Mouse (Mus musculus) forebrain, embryonic 16.5 days (tissue): ENCODE results near the gene Slc22a4. TPM values are rescaled to one million over a fixed set of nuclear protein-coding genes. Genes with fewer than 3 reads are reported as not detected.

Source experiments
- ATAC-seq: fragments of 200-750 bp; cut with Nextera tagmentation; 2 replicates; pipeline ENCODE4 v1.8.0; 2017; ENCODE audit warnings: mild to moderate bottlenecking, moderate library complexity
- H3K27ac ChIP-seq: fragments of 300-500 bp; sonication (generic); 2 replicates; pipeline ENCODE4 v1.5.1; 2014; ENCODE audit warnings: low read length, control low read depth
- H3K27me3 ChIP-seq: fragments of 300-500 bp; sonication (generic); replicated peaks from 2 replicates; pipeline ENCODE4 v1.6.1; 2014; ENCODE audit warnings: low read length; ENCODE audit not compliant: control insufficient read depth, insufficient read depth
- H3K36me3 ChIP-seq: fragments of 300-500 bp; sonication (generic); 2 replicates; pipeline ENCODE4 v1.6.1; 2014; ENCODE audit not compliant: control insufficient read depth, insufficient read depth
- H3K4me1 ChIP-seq: fragments of 300-500 bp; sonication (generic); replicated peaks from 2 replicates; pipeline ENCODE4 v1.6.1; 2014; ENCODE audit warnings: low read length; ENCODE audit not compliant: control insufficient read depth, insufficient read depth
- H3K4me2 ChIP-seq: fragments of 300-500 bp; sonication (generic); 2 replicates; pipeline ENCODE4 v1.6.1; 2014; ENCODE audit warnings: mild to moderate bottlenecking, low read length, control low read depth
- H3K4me3 ChIP-seq: fragments of 300-500 bp; sonication (generic); replicated peaks from 2 replicates; pipeline ENCODE4 v1.5.1; 2014; ENCODE audit warnings: mild to moderate bottlenecking, low read length, control low read depth
- H3K9ac ChIP-seq: fragments of 300-500 bp; sonication (generic); replicated peaks from 2 replicates; pipeline ENCODE4 v1.6.1; 2014; ENCODE audit warnings: low read depth, low read length, control low read depth
- H3K9me3 ChIP-seq: fragments of 300-500 bp; sonication (generic); 2 replicates; pipeline ENCODE4 v1.6.1; 2016; ENCODE audit warnings: low read length; ENCODE audit not compliant: control insufficient read depth
- WGBS: fragments of 180-500 bp; shearing (Covaris S2); extraction: QIAGEN DNeasy Blood & Tissue Kit; methylation state at CpG from one replicate; pipeline ENCODE4 v1.1.7; 2014; 5-methylcytosine and 5-hydroxymethylcytosine counted together
- polyA plus RNA-seq: library from polyadenylated mRNA; unstranded; fragments of >200 nt; fragmentation: Nextera tagmentation; extraction: Ambion mirVana; gene quantifications from 2 replicates; pipeline ENCODE4 v1.2.1, GENCODE M21; 2015

The Slc22a4 gene
- polyA plus RNA-seq, 1 experiment from 2014 or later = 2.2 TPM

- Histone ChIP-seq H3K4me3 (no peak overlapping the region), H3K27me3 (no peaks in the 10 kb centered on the region), H3K9me3 (no peaks in the 10 kb centered on the region), H3K27ac (no peak overlapping the region), H3K9ac (no peak overlapping the region), H3K36me3 (no peaks in the 10 kb centered on the region), H3K4me1 (peaks cover 33% of the 10 kb centered on the region), H3K4me2 (no peak overlapping the region)
- 91% methylated on average over 5 of the region's 5 CpGs for WGBS
- no peak for ATAC-seq
These were observed 38.5 kb upstream of the Slc22a4 start for GRCm38 (mm10) chr11:54066400-54066799.

- no peaks in the 10 kb centered on the region for H3K9me3 ChIP-seq
- ATAC-seq = no peak
- no peaks in the 10 kb centered on the region for H3K27me3 ChIP-seq
- H3K4me3 ChIP-seq = no peak overlapping the region
- WGBS = 91% methylated on average over 4 of the region's 4 CpGs
- no peaks in the 10 kb centered on the region for H3K36me3 ChIP-seq
- no peak overlapping the region for H3K4me2 ChIP-seq
- no peak overlapping the region for H3K9ac ChIP-seq
- H3K4me1 ChIP-seq = peaks cover 33% of the 10 kb centered on the region
- no peak overlapping the region for H3K27ac ChIP-seq
These were observed 38.0 kb upstream of the Slc22a4 start for GRCm38 (mm10) chr11:54065915-54066178.

GRCm38 (mm10) chr11:54065106-54065914 lies 37.4 kb upstream of the Slc22a4 start:
- no peaks in the 10 kb centered on the region for H3K36me3 ChIP-seq
- 89% methylated on average over 12 of the region's 12 CpGs for WGBS

GRCm38 (mm10) chr11:54064412-54064978 lies 36.6 kb upstream of the Slc22a4 start:
- ATAC-seq = no peak
- Histone ChIP-seq H3K4me1 (peaks cover 42% of the 10 kb centered on the region), H3K9me3 (no peaks in the 10 kb centered on the region), H3K4me2 (no peak overlapping the region), H3K27me3 (no peaks in the 10 kb centered on the region), H3K27ac (no peak overlapping the region), H3K9ac (no peak overlapping the region), H3K36me3 (no peaks in the 10 kb centered on the region), H3K4me3 (no peak overlapping the region)
- 75% methylated on average over 3 of the region's 3 CpGs for WGBS

More at GRCm38 (mm10) chr11:54065106-54065914, 37.4 kb upstream of the Slc22a4 start:
- no peaks in the 10 kb centered on the region for H3K27me3 ChIP-seq
- no peak overlapping the region for H3K4me2 ChIP-seq
- no peak overlapping the region for H3K4me3 ChIP-seq
- no peak overlapping the region for H3K27ac ChIP-seq
- peaks cover 36% of the 10 kb centered on the region for H3K4me1 ChIP-seq
- no peak overlapping the region for H3K9ac ChIP-seq
- no peak for ATAC-seq
- no peaks in the 10 kb centered on the region for H3K9me3 ChIP-seq

GRCm38 (mm10) chr11:54063472-54063775 lies 35.5 kb upstream of the Slc22a4 start:
- WGBS = 88% methylated on average over 10 of the region's 10 CpGs
- no peak overlapping the region for H3K4me3 ChIP-seq
- no peak overlapping the region for H3K9ac ChIP-seq
- no peaks in the 10 kb centered on the region for H3K36me3 ChIP-seq
- H3K27ac ChIP-seq = no peak overlapping the region
- ATAC-seq = no peak
- H3K9me3 ChIP-seq = no peaks in the 10 kb centered on the region
- peaks cover 47% of the 10 kb centered on the region for H3K4me1 ChIP-seq
- no peaks in the 10 kb centered on the region for H3K27me3 ChIP-seq
- no peak overlapping the region for H3K4me2 ChIP-seq

- WGBS = 59% methylated on average over 9 of the region's 9 CpGs
- H3K4me1 ChIP-seq = peaks cover 48% of the 10 kb centered on the region
- peak overlapping the region; percentile 47 for H3K27ac ChIP-seq
- no peaks in the 10 kb centered on the region for H3K27me3 ChIP-seq
- no peaks in the 10 kb centered on the region for H3K9me3 ChIP-seq
- ATAC-seq = no peak
- H3K4me3 ChIP-seq = no peak overlapping the region
- H3K4me2 ChIP-seq = no peak overlapping the region
- no peak overlapping the region for H3K9ac ChIP-seq
- no peaks in the 10 kb centered on the region for H3K36me3 ChIP-seq
These were observed 35.0 kb upstream of the Slc22a4 start for GRCm38 (mm10) chr11:54062753-54063471.

- Histone ChIP-seq H3K27me3 (no peaks in the 10 kb centered on the region), H3K27ac (peak overlapping the region; percentile 47), H3K4me1 (peaks cover 47% of the 10 kb centered on the region), H3K4me3 (no peak overlapping the region), H3K9me3 (no peaks in the 10 kb centered on the region), H3K4me2 (no peak overlapping the region), H3K36me3 (no peaks in the 10 kb centered on the region), H3K9ac (no peak overlapping the region)
- no peak for ATAC-seq
- 36% methylated on average over 12 of the region's 12 CpGs for WGBS
These were observed 34.3 kb upstream of the Slc22a4 start for GRCm38 (mm10) chr11:54062086-54062752.

- Histone ChIP-seq H3K9ac (no peak overlapping the region), H3K4me2 (no peak overlapping the region), H3K9me3 (no peaks in the 10 kb centered on the region), H3K27me3 (no peaks in the 10 kb centered on the region), H3K27ac (no peak overlapping the region), H3K36me3 (no peaks in the 10 kb centered on the region), H3K4me3 (no peak overlapping the region), H3K4me1 (peaks cover 44% of the 10 kb centered on the region)
- ATAC-seq = no peak
- 59% methylated on average over 9 of the region's 9 CpGs for WGBS
These were observed 32.4 kb upstream of the Slc22a4 start for GRCm38 (mm10) chr11:54060316-54060715.

- Histone ChIP-seq H3K9ac (no peak overlapping the region), H3K27ac (peak overlapping the region; percentile 94), H3K4me3 (no peak overlapping the region), H3K4me1 (peaks cover 44% of the 10 kb centered on the region), H3K9me3 (no peaks in the 10 kb centered on the region), H3K4me2 (no peak overlapping the region), H3K36me3 (no peaks in the 10 kb centered on the region), H3K27me3 (no peaks in the 10 kb centered on the region)
- WGBS = 53% methylated on average over 1 of the region's 1 CpGs
- ATAC-seq = no peak
These were observed 31.6 kb upstream of the Slc22a4 start for GRCm38 (mm10) chr11:54059526-54059925.
